Mouse (Mus musculus) lung, adult 10 weeks (tissue): ENCODE data around the gene Pirt. TPM values are rescaled to one million over a fixed set of nuclear protein-coding genes. Genes with fewer than 3 reads are reported as not detected.

Experiments used
- polyA plus RNA-seq: library from polyadenylated mRNA; stranded (reverse); fragments of 350-450 nt; fragmentation: Illumina TruSeq; extraction: RNeasy Lipid Tissue Mini Kit (QIAGEN cat#74804); gene quantifications from one replicate; pipeline ENCODE4 v1.2.3, GENCODE M21; 2014; ENCODE audit warnings: low read depth, low replicate concordance; ENCODE audit not compliant: insufficient read depth

Pirt gene
- not detected for polyA plus RNA-seq

DNA sequence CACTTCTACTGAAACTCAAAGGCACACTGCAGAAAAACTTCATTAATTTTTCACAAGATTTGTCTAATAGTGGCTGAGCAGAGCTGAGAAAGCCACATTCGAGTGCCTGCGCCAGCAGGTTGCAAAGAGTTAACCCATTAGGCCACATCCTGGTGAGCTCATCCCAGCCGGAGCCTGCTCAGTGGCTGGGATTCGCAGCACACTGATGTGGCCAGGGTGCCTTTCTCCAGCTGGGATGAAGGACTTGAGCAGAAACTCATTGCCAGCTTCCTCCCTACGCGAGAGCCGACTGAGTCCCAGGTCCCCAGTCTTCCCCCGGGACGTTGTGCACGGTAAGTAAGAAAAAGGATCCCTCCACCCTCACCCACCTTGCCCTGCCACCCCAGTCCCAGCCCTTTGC, at the start of gene Pirt:
Gene Pirt, plus strand, starts transcription at position 171 of the 400 bp plus-strand sequence.

DNA sequence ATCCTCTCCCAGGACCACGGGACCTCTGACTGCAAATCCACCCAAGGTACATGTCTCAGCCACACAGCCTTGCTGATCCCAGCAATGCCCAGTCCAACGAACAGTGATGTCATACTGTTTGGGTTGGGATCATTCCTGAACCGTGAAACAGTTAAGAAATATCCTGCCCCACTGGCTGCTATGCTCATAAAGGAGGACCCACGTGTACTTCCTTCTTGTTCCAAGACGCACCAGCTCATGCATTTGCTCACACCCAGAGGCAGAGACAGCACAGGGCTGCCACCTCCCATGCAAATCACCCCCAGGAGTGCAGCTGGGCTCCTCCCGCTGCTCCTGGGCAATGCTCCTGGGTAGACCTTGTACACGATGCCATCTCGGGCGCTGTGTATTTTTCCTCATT, 44.5 kb downstream of the Pirt start, which contains the start of gene Tmem238l:
Gene Tmem238l, plus strand, starts transcription at position 336 of the 400 bp plus-strand sequence.

Other genes with a start within 250 kb of the Pirt start
- not detected for gene Tmem238l, start 44.7 kb downstream of the Pirt start, polyA plus RNA-seq
- 7.4 TPM for gene Tmem220, start 113.2 kb downstream of the Pirt start, polyA plus RNA-seq
- 25.7 TPM for gene Adprm, start 140.6 kb downstream of the Pirt start, polyA plus RNA-seq
- 5.1 TPM for gene Sco1, start 140.7 kb downstream of the Pirt start, polyA plus RNA-seq
- gene Myh3, start 166.3 kb downstream of the Pirt start, polyA plus RNA-seq: not detected